Mouse (Mus musculus) midbrain, embryonic 10.5 days (tissue): ENCODE data around the gene Asz1. TPM values are rescaled to one million over a fixed set of nuclear protein-coding genes. Genes with fewer than 3 reads are reported as not detected.

ENCODE experiments used
- polyA plus RNA-seq: library from polyadenylated mRNA; unstranded; fragments of >200 nt; fragmentation: Nextera tagmentation; extraction: Ambion mirVana; gene quantifications from 2 replicates; pipeline ENCODE4 v1.2.1, GENCODE M21; 2016

The Asz1 gene
- polyA plus RNA-seq, 1 experiment from 2014 or later, result not detected

Other genes with a start within 250 kb of the Asz1 start
- 0.41 and 0.52 TPM in 2 replicates for gene Wnt2, start 78.5 kb downstream of the Asz1 start, polyA plus RNA-seq
- gene Cftr, start 61.6 kb upstream of the Asz1 start, polyA plus RNA-seq, result 0.05 and 0.14 TPM in 2 replicates